Mouse (Mus musculus) urinary bladder, postnatal 14 days (tissue): ENCODE results near the gene Ifngr2.
A peak's percentile ranks its signal among the peaks of the same experiment; 100 is the strongest.
"Not testable (repeated sequence)": the region's sequence is repeated elsewhere in the genome, so short reads cannot be mapped to it uniquely, and the experiment has no call there.

Experiments used
- DNase-seq: peaks from one replicate; pipeline ENCODE4 v3.0.0; 2021; ENCODE audit warnings: low spot score

Gene Ifngr2

GRCm38 (mm10) chr16:91546836-91547741, at the start of gene Ifngr2:
Gene Ifngr2 (plus strand): TSS chr16:91547072.
- DNase-seq: peak; percentile 70

GRCm38 (mm10) chr16:91498041-91498440, 48.8 kb upstream of the Ifngr2 start:
- DNase-seq: no peak

- no peak for DNase-seq
These were observed 42.2 kb upstream of the Ifngr2 start for GRCm38 (mm10) chr16:91504701-91505100.

- DNase-seq: no peak
These were observed 41.7 kb upstream of the Ifngr2 start for GRCm38 (mm10) chr16:91505116-91505601.

- no peak for DNase-seq
These were observed 40.5 kb upstream of the Ifngr2 start for GRCm38 (mm10) chr16:91506396-91506795.

GRCm38 (mm10) chr16:91512161-91512787, 34.6 kb upstream of the Ifngr2 start:
- DNase-seq: peak; percentile 81

- DNase-seq: no peak
These were observed 33.8 kb upstream of the Ifngr2 start for GRCm38 (mm10) chr16:91513099-91513498.

GRCm38 (mm10) chr16:91517020-91517419, 29.9 kb upstream of the Ifngr2 start:
- no peak for DNase-seq

GRCm38 (mm10) chr16:91522040-91522439, 24.8 kb upstream of the Ifngr2 start:
- DNase-seq: no peak

- DNase-seq: peak; percentile 70
These were observed 24.2 kb upstream of the Ifngr2 start for GRCm38 (mm10) chr16:91522479-91523309.

GRCm38 (mm10) chr16:91524206-91524605, 22.7 kb upstream of the Ifngr2 start:
- DNase-seq: no peak

- DNase-seq: no peak
These were observed 20.6 kb upstream of the Ifngr2 start for GRCm38 (mm10) chr16:91526274-91526673.

- DNase-seq: peak; percentile 48
These were observed 19.8 kb upstream of the Ifngr2 start for GRCm38 (mm10) chr16:91527051-91527450.

- no peak for DNase-seq
These were observed 19.4 kb upstream of the Ifngr2 start for GRCm38 (mm10) chr16:91527500-91527899.

GRCm38 (mm10) chr16:91528578-91528977, 18.3 kb upstream of the Ifngr2 start:
- DNase-seq: peak; percentile 22

- DNase-seq: not testable (repeated sequence)
These were observed 16.0 kb upstream of the Ifngr2 start for GRCm38 (mm10) chr16:91530830-91531229.

GRCm38 (mm10) chr16:91531856-91532255, 15.0 kb upstream of the Ifngr2 start:
- no peak for DNase-seq

GRCm38 (mm10) chr16:91532429-91532828, 14.4 kb upstream of the Ifngr2 start:
- DNase-seq: no peak

- no peak for DNase-seq
These were observed 13.5 kb upstream of the Ifngr2 start for GRCm38 (mm10) chr16:91533097-91534001.

- DNase-seq: no peak
These were observed 12.4 kb upstream of the Ifngr2 start for GRCm38 (mm10) chr16:91534477-91534876.

- no peak for DNase-seq
These were observed 12.0 kb upstream of the Ifngr2 start for GRCm38 (mm10) chr16:91534888-91535287.
